Mouse (Mus musculus): ENCODE results near the gene Acnat2. TPM values are rescaled to one million over a fixed set of nuclear protein-coding genes. Genes with fewer than 3 reads are reported as not detected.
"Not testable (repeated sequence)": the region's sequence is repeated elsewhere in the genome, so short reads cannot be mapped to it uniquely, and the experiment has no call there.

Acnat2 gene
- not detected in 2 replicates for polyA plus RNA-seq (2011; ENCODE audit: insufficient read depth, insufficient read length, low replicate concordance, missing spikeins)

DNA sequence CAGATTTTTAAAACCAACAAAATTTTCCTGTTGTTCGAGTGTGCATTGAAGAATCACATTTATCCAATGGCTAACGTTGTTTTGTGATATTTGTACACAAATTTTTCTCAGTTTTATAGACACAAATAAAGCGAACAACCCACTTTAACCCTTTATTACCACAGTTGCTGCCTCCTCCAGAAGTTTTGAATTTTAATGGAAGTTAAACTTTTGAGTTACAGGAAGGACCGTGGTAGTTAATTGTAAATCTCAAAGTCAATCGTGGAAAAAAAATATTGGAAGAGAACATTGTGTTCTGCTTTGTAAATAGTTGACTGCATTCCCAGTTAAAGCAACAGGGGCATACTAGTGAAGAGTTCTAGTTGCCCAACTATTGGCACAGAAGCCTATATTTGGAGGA is at the start of gene Acnat2:
TSS of gene Acnat2 (minus strand) at position 195 of the 400 bp plus-strand sequence.
- WGBS = 74% methylated on average over 5 of the region's 5 CpGs
- H3K4me1 ChIP-seq (ENCODE audit: control insufficient read depth, insufficient read depth, low read length); H3K4me3 ChIP-seq (replicated peaks; ENCODE audit: control insufficient read depth, low read depth, low read length); H3K27ac ChIP-seq (ENCODE audit: control insufficient read depth, insufficient read depth, low read depth, low read length, poor library complexity): not testable (repeated sequence)

DNA sequence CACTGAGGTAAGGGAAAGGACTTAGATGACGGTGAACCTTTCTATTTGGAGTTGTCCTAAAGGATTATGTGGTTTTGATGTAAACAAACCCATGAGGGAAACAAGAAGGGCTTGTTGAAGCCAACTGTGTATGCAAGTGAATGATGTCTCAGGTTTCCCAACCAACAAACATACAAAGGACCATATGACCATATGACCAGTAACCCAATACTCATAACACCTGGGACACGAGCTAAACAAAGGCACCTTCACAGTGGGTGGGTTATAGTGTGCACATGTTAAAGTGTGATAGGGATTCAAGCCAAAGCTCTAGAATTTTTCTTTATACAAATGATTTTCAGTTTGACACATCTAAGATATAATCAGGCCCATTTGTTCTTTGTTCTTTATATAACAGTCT is 48.2 kb upstream of the Acnat2 start:
- H3K4me1 ChIP-seq (ENCODE audit: control insufficient read depth, insufficient read depth, low read length) = peaks cover 2% of the 10 kb centered on the region; the same call in 1 of the 2 replicates
- TF ChIP-seq POLR2A (IDR thresholded peaks at IDR 0.05; ENCODE audit: borderline replicate concordance, control insufficient read depth, low read depth, low read length) (no peak), CTCF (IDR thresholded peaks at IDR 0.05; ENCODE audit: control insufficient read depth, insufficient read depth, low read length) (no peak)
- H3K27ac ChIP-seq (ENCODE audit: control insufficient read depth, insufficient read depth, low read depth, low read length, poor library complexity) = no peak overlapping the region
- WGBS = 71% methylated on average over 2 of the region's 2 CpGs
- H3K4me3 ChIP-seq (replicated peaks; ENCODE audit: control insufficient read depth, low read depth, low read length) = no peak overlapping the region

DNA sequence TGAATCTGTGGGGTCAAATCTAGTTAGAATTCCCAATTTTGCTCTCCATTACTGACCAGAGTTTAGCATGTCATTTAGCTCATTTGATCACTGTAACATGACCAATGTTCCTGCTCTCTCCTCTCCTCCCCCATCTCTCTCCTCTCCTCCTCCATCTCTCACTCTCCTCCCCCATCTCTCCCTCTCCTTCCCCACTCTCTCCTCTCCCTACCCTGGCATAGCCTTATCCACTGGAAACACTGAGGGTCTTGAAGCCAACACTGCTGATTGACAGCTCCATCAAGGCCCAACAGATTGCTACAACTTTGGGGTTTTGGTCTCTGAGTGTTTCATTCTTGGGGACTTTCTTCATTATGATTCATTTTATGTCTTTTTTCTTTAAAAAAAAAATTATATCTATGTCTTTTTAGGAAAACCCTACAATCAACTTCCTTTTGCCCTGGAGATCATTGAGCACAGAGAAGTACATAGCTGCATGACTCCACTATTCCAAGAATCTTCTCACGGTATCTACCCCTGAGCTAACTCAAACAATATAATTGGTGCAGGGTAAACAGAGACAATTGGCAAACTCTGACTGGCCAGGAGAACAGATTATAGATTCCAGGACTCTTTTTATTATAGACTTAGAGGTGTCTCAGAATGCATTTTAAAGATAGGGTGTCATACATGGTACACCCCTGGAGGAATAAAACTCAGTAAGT is 44.0 kb upstream of the Acnat2 start:
- no peak overlapping the region for H3K4me3 ChIP-seq (replicated peaks; ENCODE audit: control insufficient read depth, low read depth, low read length)
- TF ChIP-seq POLR2A (IDR thresholded peaks at IDR 0.05; ENCODE audit: borderline replicate concordance, control insufficient read depth, low read depth, low read length) (no peak), CTCF (IDR thresholded peaks at IDR 0.05; ENCODE audit: control insufficient read depth, insufficient read depth, low read length) (no peak)
- peaks cover 2% of the 10 kb centered on the region; the same call in 1 of the 2 replicates for H3K4me1 ChIP-seq (ENCODE audit: control insufficient read depth, insufficient read depth, low read length)
- H3K27ac ChIP-seq (ENCODE audit: control insufficient read depth, insufficient read depth, low read depth, low read length, poor library complexity) = no peak overlapping the region
- WGBS = 76% methylated on average over 1 of the region's 1 CpGs

DNA sequence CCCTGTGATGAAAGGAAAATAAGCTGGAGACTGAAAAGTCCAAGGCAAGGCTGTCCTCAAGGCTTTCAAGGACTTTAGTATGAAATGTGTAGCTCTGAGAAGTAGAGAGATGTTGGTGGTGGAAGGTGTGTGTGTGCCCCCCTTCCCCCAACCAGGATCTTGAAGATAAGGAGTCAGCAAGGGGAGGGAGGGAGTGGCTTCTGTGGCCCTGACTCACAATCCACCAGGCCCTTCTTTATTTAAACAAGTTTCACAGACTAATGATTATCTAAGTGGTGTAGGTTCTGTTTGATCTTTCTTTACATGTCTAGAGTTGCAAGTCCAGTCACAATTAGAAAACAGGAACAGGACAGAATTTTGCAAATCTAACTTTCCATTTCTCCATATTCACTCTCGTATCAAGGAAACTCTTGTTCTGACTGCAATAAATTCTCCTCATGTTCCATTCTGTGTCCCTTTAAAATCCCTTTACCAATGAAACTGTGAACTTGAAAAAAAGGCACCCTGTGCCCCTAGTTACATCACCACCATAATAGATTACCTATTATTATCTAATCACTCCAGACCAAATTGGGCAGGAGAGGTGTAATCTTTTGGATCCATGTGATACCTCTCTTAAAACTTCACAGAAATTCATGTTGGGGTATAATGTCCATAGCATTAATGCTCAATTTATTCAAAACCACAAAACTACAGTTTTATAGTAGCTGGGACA is 43.3 kb upstream of the Acnat2 start:
- not testable (repeated sequence) for H3K4me1 ChIP-seq (ENCODE audit: control insufficient read depth, insufficient read depth, low read length); H3K27ac ChIP-seq (ENCODE audit: control insufficient read depth, insufficient read depth, low read depth, low read length, poor library complexity); H3K4me3 ChIP-seq (replicated peaks; ENCODE audit: control insufficient read depth, low read depth, low read length)
- 83% methylated on average over 1 of the region's 1 CpGs for WGBS

DNA sequence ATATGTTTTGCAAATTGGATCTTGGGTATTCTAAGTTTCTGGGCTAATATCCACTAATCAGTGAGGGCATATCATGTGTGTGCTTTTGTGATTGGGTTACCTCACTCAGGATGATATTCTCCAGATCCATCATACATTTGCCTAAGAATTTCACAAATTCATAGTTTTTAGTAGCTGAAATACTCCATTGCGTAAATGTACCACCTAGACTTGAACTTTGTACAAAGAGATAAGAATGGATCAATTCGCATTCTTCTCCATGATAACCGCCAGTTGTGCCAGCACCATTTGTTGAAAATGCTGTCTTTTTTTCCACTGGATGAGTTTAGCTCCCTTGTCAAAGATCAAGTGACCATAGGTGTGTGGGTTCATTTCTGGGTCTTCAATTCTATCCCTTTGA is 29.0 kb upstream of the Acnat2 start:
- not testable (repeated sequence) for H3K4me1 ChIP-seq (ENCODE audit: control insufficient read depth, insufficient read depth, low read length); H3K27ac ChIP-seq (ENCODE audit: control insufficient read depth, insufficient read depth, low read depth, low read length, poor library complexity); H3K4me3 ChIP-seq (replicated peaks; ENCODE audit: control insufficient read depth, low read depth, low read length)
- 91% methylated on average over 3 of the region's 3 CpGs for WGBS

DNA sequence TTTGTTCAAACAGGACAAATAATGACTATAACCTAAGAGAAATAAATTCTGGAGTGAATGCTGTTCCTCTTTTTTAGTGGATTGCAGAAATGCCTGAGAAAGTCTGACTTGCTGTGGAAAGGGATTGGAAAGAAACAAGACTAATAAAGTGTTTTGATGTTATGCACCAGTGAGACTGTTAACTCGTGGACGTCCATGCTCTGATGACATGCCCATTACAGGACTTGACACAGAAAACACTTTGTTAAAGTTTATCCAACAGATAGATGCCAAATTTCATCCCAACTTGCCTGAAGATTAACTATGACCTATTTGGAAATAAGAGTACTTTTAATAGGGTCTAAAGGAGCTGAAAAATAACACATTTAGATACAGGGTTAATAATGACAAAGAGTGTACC is 2.2 kb upstream of the Acnat2 start:
- not testable (repeated sequence) for H3K27ac ChIP-seq (ENCODE audit: control insufficient read depth, insufficient read depth, low read depth, low read length, poor library complexity); H3K4me1 ChIP-seq (ENCODE audit: control insufficient read depth, insufficient read depth, low read length); H3K4me3 ChIP-seq (replicated peaks; ENCODE audit: control insufficient read depth, low read depth, low read length)
- WGBS = 79% methylated on average over 2 of the region's 2 CpGs

DNA sequence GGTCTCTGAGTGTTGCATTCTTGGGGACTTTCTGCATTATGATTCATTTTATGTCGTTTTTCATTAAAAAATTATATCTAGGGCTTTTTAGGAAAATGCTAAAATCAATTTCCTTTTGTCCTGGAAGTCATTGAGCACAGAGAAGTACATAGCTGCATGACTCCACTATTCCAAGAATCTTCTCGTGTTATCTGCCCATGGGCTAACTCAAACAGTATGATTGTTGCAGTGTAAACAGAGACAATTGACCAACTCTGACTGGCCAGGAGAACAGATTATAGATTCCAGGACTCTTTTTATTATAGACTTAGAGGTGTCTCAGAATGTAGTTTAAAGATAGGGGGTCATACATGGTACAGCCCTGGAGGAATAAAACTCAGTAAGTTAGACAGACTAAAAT is 21.1 kb downstream of the Acnat2 start:
- no peak for TF ChIP-seq CTCF (IDR thresholded peaks at IDR 0.05; ENCODE audit: control insufficient read depth, insufficient read depth, low read length)
- TF ChIP-seq POLR2A (IDR thresholded peaks at IDR 0.05; ENCODE audit: borderline replicate concordance, control insufficient read depth, low read depth, low read length) = no peak
- Histone ChIP-seq H3K4me1 (ENCODE audit: control insufficient read depth, insufficient read depth, low read length) (no peaks in the 10 kb centered on the region), H3K27ac (ENCODE audit: control insufficient read depth, insufficient read depth, low read depth, low read length, poor library complexity) (no peak overlapping the region), H3K4me3 (replicated peaks; ENCODE audit: control insufficient read depth, low read depth, low read length) (no peak overlapping the region)
- 58% methylated on average over 2 of the region's 2 CpGs for WGBS

DNA sequence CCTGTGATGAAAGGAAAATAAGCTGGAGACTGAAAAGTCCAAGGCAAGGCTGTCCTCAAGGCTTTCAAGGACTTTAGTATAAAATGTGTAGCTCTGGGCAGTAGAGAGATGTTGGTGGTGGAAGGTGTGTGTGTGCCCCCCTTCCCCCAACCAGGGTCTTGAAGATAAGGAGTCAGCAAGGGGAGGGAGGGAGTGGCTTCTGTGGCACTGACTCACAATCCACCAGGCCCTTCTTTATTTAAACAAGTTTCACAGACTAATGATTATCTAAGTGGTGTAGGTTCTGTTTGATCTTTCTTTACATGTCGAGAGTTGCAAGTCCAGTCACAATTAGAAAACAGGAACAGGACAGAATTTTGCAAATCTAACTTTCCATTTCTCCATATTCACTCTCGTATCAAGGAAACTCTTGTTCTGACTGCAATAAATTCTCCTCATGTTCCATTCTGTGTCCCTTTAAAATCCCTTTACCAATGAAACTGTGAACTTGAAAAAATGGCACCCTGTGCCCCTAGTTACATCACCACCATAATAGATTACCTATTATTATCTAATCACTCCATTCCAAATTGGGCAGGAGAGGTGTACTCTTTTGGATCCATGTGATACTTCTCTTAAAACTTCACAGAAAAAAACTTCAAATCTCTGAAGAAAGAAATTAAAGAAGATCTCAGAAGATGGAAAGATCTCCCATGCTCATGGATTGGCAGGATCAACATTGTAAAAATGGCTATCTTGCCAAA is 24.2 kb downstream of the Acnat2 start:
- H3K4me1 ChIP-seq (ENCODE audit: control insufficient read depth, insufficient read depth, low read length); H3K4me3 ChIP-seq (replicated peaks; ENCODE audit: control insufficient read depth, low read depth, low read length); H3K27ac ChIP-seq (ENCODE audit: control insufficient read depth, insufficient read depth, low read depth, low read length, poor library complexity): not testable (repeated sequence)
- WGBS = 66% methylated on average over 2 of the region's 2 CpGs

DNA sequence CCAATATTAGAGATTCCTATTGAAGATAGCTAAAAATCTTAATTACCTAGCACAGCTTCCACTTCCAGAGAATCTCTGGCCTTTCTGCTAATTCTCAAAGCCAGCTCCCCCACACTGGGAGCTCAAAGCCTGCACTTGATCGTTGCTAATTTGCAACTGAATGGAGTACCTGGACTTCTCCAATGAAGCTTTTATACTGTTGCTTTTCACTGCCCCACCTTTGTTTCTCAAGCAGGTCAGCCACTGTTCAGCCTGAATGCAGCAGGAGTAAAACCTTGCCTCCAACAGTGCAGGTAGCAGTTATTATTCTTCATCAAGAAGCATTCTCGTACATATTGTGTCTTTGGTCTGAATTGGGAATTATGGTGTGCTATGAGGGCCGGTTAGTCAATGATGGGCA is 39.9 kb downstream of the Acnat2 start:
- H3K4me1 ChIP-seq (ENCODE audit: control insufficient read depth, insufficient read depth, low read length); H3K27ac ChIP-seq (ENCODE audit: control insufficient read depth, insufficient read depth, low read depth, low read length, poor library complexity); H3K4me3 ChIP-seq (replicated peaks; ENCODE audit: control insufficient read depth, low read depth, low read length): not testable (repeated sequence)
- 70% methylated on average over 3 of the region's 3 CpGs for WGBS

Measured in bone marrow, adult 2 months (tissue).